Mouse (Mus musculus) lung, postnatal 0 days (tissue): ENCODE results near the gene Klre1.

ENCODE experiments used
- CTCF ChIP-seq: IDR thresholded peaks from 2 replicates; pipeline ENCODE4 v1.5.1; 2016; ENCODE audit warnings: antibody characterized with exemption, mild to moderate bottlenecking
- EP300 ChIP-seq: IDR thresholded peaks from 2 replicates; pipeline ENCODE4 v1.6.1; 2016; ENCODE audit warnings: antibody characterized with exemption, mild to moderate bottlenecking, control low read depth

GRCm38 (mm10) chr6:129591508-129591907, 13.8 kb downstream of the Klre1 start, which contains the start of gene Klrd1:
- TF ChIP-seq CTCF (no peak), EP300 (no peak)
